Mouse (Mus musculus): Measurements from ENCODE around the gene Xpa. TPM values are rescaled to one million over a fixed set of nuclear protein-coding genes. Genes with fewer than 3 reads are reported as not detected.
"Not testable (repeated sequence)": the region's sequence is repeated elsewhere in the genome, so short reads cannot be mapped to it uniquely, and the experiment has no call there.

Xpa gene
- polyA plus RNA-seq, 1 experiment from 2014 or later = 34.0 TPM

- H3K4me3 ChIP-seq (ENCODE audit: low read depth, low read length) = peak overlapping the region; percentile 84
Observed at GRCm38 (mm10) chr4:46196513-46196912, 402 bp upstream of the Xpa start.

GRCm38 (mm10) chr4:46192011-46192410, 4.1 kb downstream of the Xpa start:
- ATAC-seq; H3K27ac ChIP-seq (ENCODE audit: low read depth, low read length); H3K9ac ChIP-seq (ENCODE audit: low read length); H3K9me3 ChIP-seq (replicated peaks; ENCODE audit: control insufficient read depth, low read length); DNase-seq (ENCODE audit: low spot score); H3K4me3 ChIP-seq (ENCODE audit: low read depth, low read length); H3K27me3 ChIP-seq (replicated peaks; ENCODE audit: control insufficient read depth, insufficient read depth, low read length); H3K4me2 ChIP-seq (ENCODE audit: low read length): not testable (repeated sequence)
- peaks cover 13% of the 10 kb centered on the region for H3K4me1 ChIP-seq (ENCODE audit: control insufficient read depth, insufficient read depth, low read length)
- H3K36me3 ChIP-seq (ENCODE audit: control insufficient read depth, insufficient read depth, low read length) = peaks cover 38% of the 10 kb centered on the region

More at GRCm38 (mm10) chr4:46196513-46196912, 402 bp upstream of the Xpa start:
- 43% methylated on average over 6 of the region's 6 CpGs for WGBS
- ATAC-seq (peak; percentile 26), DNase-seq (ENCODE audit: low spot score) (no peak)
- Histone ChIP-seq H3K27ac (ENCODE audit: low read depth, low read length) (peak overlapping the region; percentile 93; the same call in 1 of the 2 replicates), H3K9ac (ENCODE audit: low read length) (peak overlapping the region; percentile 96), H3K27me3 (replicated peaks; ENCODE audit: control insufficient read depth, insufficient read depth, low read length) (no peaks in the 10 kb centered on the region; the same call in 1 of the 2 replicates), H3K9me3 (replicated peaks; ENCODE audit: control insufficient read depth, low read length) (no peaks in the 10 kb centered on the region), H3K4me1 (ENCODE audit: control insufficient read depth, insufficient read depth, low read length) (peaks cover 13% of the 10 kb centered on the region), H3K36me3 (ENCODE audit: control insufficient read depth, insufficient read depth, low read length) (no peaks in the 10 kb centered on the region), H3K4me2 (ENCODE audit: low read length) (peak overlapping the region; percentile 81)

DNA sequence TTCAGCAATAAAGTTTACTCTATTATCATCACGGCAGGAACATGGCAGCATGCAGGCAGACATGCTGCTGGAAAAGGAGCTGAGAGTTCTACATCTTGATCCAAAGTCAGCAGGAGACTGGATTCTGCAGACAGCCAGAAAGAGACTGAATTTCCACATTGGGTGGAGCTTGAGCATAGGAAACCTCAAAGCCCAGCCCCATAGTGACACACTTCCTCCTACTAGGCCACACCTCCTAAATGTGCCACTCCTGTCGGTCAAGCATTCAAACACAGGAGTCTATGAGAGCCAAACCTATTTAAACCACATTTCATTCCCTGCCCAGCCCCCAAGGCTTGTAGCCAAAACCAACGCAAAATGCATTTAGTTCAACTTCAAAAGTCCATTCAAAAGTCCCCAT, 9.6 kb downstream of the Xpa start:
- WGBS = 83% methylated on average over 3 of the region's 3 CpGs

DNA sequence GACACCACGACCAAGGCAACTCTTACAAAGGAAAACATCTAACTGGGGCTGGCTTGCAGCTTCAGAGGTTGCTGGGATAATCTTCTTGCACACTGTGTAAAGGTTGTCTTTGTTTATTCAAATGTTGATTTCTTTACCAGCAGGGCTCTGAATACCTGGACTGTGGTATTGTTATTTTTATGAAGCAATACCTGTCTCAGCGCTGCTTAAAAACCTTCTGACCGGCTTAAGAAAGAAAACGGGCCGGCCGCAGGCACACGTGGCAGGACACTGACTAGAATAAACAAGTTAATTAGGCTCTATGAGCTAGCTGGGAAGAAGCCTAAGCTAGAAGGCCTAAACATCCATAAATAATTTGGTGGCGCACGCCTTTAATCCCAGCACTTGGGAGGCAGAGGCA, 10.2 kb downstream of the Xpa start:
- Histone ChIP-seq H3K4me3 (ENCODE audit: low read depth, low read length) (no peak overlapping the region), H3K9me3 (replicated peaks; ENCODE audit: control insufficient read depth, low read length) (no peaks in the 10 kb centered on the region), H3K4me1 (ENCODE audit: control insufficient read depth, insufficient read depth, low read length) (no peaks in the 10 kb centered on the region), H3K27ac (ENCODE audit: low read depth, low read length) (no peak overlapping the region), H3K9ac (ENCODE audit: low read length) (no peak overlapping the region), H3K36me3 (ENCODE audit: control insufficient read depth, insufficient read depth, low read length) (peaks cover 89% of the 10 kb centered on the region), H3K4me2 (ENCODE audit: low read length) (no peak overlapping the region), H3K27me3 (replicated peaks; ENCODE audit: control insufficient read depth, insufficient read depth, low read length) (no peaks in the 10 kb centered on the region)
- DNase-seq (ENCODE audit: low spot score) (no peak), ATAC-seq (no peak)
- WGBS = 68% methylated on average over 9 of the region's 9 CpGs

More for the DNA sequence above, 9.6 kb downstream of the Xpa start:
- DNase-seq (ENCODE audit: low spot score) (no peak), ATAC-seq (no peak)
- Histone ChIP-seq H3K4me2 (ENCODE audit: low read length) (no peak overlapping the region), H3K4me1 (ENCODE audit: control insufficient read depth, insufficient read depth, low read length) (no peaks in the 10 kb centered on the region), H3K36me3 (ENCODE audit: control insufficient read depth, insufficient read depth, low read length) (peaks cover 87% of the 10 kb centered on the region), H3K27me3 (replicated peaks; ENCODE audit: control insufficient read depth, insufficient read depth, low read length) (no peaks in the 10 kb centered on the region), H3K27ac (ENCODE audit: low read depth, low read length) (no peak overlapping the region), H3K9me3 (replicated peaks; ENCODE audit: control insufficient read depth, low read length) (no peaks in the 10 kb centered on the region), H3K9ac (ENCODE audit: low read length) (no peak overlapping the region), H3K4me3 (ENCODE audit: low read depth, low read length) (no peak overlapping the region)

- Histone ChIP-seq H3K4me3 (ENCODE audit: low read depth, low read length) (no peak overlapping the region), H3K27me3 (replicated peaks; ENCODE audit: control insufficient read depth, insufficient read depth, low read length) (no peaks in the 10 kb centered on the region), H3K4me2 (ENCODE audit: low read length) (no peak overlapping the region), H3K27ac (ENCODE audit: low read depth, low read length) (no peak overlapping the region), H3K36me3 (ENCODE audit: control insufficient read depth, insufficient read depth, low read length) (peaks cover 87% of the 10 kb centered on the region), H3K9me3 (replicated peaks; ENCODE audit: control insufficient read depth, low read length) (no peaks in the 10 kb centered on the region), H3K9ac (ENCODE audit: low read length) (no peak overlapping the region), H3K4me1 (ENCODE audit: control insufficient read depth, insufficient read depth, low read length) (no peaks in the 10 kb centered on the region)
- WGBS = 62% methylated on average over 8 of the region's 8 CpGs
- ATAC-seq (no peak), DNase-seq (ENCODE audit: low spot score) (no peak)
Observed at GRCm38 (mm10) chr4:46185423-46185822, 10.7 kb downstream of the Xpa start.

DNA sequence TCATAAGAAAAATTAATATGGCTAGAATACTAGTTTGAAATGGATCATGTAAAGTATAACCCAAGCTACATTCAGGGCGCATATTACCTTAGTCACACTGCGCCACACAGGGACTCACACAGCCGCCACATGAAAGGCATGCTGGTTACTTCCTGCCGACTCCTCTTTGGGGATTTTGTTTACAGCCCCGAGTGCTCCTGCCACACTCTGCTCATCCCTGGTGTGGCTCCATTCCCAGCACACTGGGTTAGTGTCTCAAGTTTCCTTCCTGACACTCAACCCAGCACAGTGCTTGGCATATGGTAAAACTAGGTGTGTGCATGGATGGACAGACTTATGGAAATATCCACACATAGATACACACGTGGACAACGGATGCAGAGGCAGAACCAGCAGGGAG, 13.9 kb downstream of the Xpa start:
- H3K4me1 ChIP-seq (ENCODE audit: control insufficient read depth, insufficient read depth, low read length) = no peaks in the 10 kb centered on the region
- H3K4me2 ChIP-seq (ENCODE audit: low read length) = no peak overlapping the region
- H3K27ac ChIP-seq (ENCODE audit: low read depth, low read length) = no peak overlapping the region
- H3K9ac ChIP-seq (ENCODE audit: low read length) = no peak overlapping the region
- no peaks in the 10 kb centered on the region for H3K27me3 ChIP-seq (replicated peaks; ENCODE audit: control insufficient read depth, insufficient read depth, low read length)
- no peaks in the 10 kb centered on the region for H3K9me3 ChIP-seq (replicated peaks; ENCODE audit: control insufficient read depth, low read length)
- ATAC-seq (no peak), DNase-seq (ENCODE audit: low spot score) (no peak)
- no peak overlapping the region for H3K4me3 ChIP-seq (ENCODE audit: low read depth, low read length)
- H3K36me3 ChIP-seq (ENCODE audit: control insufficient read depth, insufficient read depth, low read length) = peaks cover 86% of the 10 kb centered on the region
- 91% methylated on average over 7 of the region's 7 CpGs for WGBS

- Histone ChIP-seq H3K4me3 (ENCODE audit: low read depth, low read length) (no peak overlapping the region), H3K27ac (ENCODE audit: low read depth, low read length) (no peak overlapping the region), H3K4me2 (ENCODE audit: low read length) (no peak overlapping the region), H3K36me3 (ENCODE audit: control insufficient read depth, insufficient read depth, low read length) (peaks cover 93% of the 10 kb centered on the region), H3K9ac (ENCODE audit: low read length) (no peak overlapping the region), H3K4me1 (ENCODE audit: control insufficient read depth, insufficient read depth, low read length) (no peaks in the 10 kb centered on the region), H3K27me3 (replicated peaks; ENCODE audit: control insufficient read depth, insufficient read depth, low read length) (no peaks in the 10 kb centered on the region), H3K9me3 (replicated peaks; ENCODE audit: control insufficient read depth, low read length) (no peaks in the 10 kb centered on the region)
- ATAC-seq = no peak
- no peak for DNase-seq (ENCODE audit: low spot score)
- 73% methylated on average over 6 of the region's 6 CpGs for WGBS
Observed at GRCm38 (mm10) chr4:46181168-46181567, 14.9 kb downstream of the Xpa start.

DNA sequence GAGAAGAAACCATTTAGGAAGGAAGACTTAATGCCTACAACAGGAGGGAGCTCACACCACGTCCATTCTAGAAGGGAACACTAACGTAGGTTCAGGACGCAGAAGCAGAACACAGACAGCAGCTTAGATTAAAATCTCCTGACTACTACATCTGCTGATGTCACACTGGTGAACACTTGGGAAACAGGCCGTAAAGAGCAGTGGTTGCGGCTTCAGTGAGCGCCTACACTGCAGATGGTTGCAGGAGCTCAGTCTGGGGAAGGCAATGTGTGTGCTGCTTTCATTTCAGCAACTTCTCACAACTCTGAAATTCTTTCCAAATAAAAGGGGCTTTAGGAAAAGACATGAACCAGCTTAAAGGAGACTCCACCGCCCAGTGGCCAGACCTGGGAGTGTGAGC, 18.6 kb downstream of the Xpa start:
- no peak for DNase-seq (ENCODE audit: low spot score)
- no peaks in the 10 kb centered on the region for H3K9me3 ChIP-seq (replicated peaks; ENCODE audit: control insufficient read depth, low read length)
- H3K27me3 ChIP-seq (replicated peaks; ENCODE audit: control insufficient read depth, insufficient read depth, low read length) = no peaks in the 10 kb centered on the region
- H3K36me3 ChIP-seq (ENCODE audit: control insufficient read depth, insufficient read depth, low read length) = peaks cover 92% of the 10 kb centered on the region
- WGBS = 91% methylated on average over 7 of the region's 7 CpGs
- H3K27ac ChIP-seq (ENCODE audit: low read depth, low read length) = no peak overlapping the region
- no peak overlapping the region for H3K4me2 ChIP-seq (ENCODE audit: low read length)
- no peaks in the 10 kb centered on the region for H3K4me1 ChIP-seq (ENCODE audit: control insufficient read depth, insufficient read depth, low read length)
- ATAC-seq = no peak
- no peak overlapping the region for H3K9ac ChIP-seq (ENCODE audit: low read length)
- no peak overlapping the region for H3K4me3 ChIP-seq (ENCODE audit: low read depth, low read length)

DNA sequence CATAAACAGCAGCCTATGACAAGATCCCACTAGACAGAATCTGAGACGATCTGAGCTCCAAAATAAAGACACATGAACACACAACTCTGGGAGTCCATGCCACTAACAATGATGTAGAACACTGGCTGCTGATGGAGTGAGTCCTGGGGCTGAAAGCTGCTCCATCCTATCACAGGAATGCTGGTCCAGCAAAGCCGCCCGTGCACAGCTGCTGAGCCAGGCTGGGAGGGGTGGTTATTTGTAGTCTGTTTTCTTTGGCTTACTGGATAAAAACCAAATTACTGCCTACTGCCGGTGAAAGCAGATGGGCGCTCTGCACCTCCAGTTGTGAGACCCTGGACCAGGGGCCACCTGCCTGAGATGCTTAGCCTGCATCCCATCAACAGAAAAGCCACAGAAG, 19.1 kb downstream of the Xpa start:
- Histone ChIP-seq H3K27ac (ENCODE audit: low read depth, low read length) (no peak overlapping the region), H3K27me3 (replicated peaks; ENCODE audit: control insufficient read depth, insufficient read depth, low read length) (no peaks in the 10 kb centered on the region), H3K36me3 (ENCODE audit: control insufficient read depth, insufficient read depth, low read length) (peaks cover 91% of the 10 kb centered on the region), H3K4me2 (ENCODE audit: low read length) (no peak overlapping the region), H3K9ac (ENCODE audit: low read length) (no peak overlapping the region), H3K9me3 (replicated peaks; ENCODE audit: control insufficient read depth, low read length) (no peaks in the 10 kb centered on the region), H3K4me1 (ENCODE audit: control insufficient read depth, insufficient read depth, low read length) (no peaks in the 10 kb centered on the region), H3K4me3 (ENCODE audit: low read depth, low read length) (no peak overlapping the region)
- 78% methylated on average over 5 of the region's 5 CpGs for WGBS
- ATAC-seq (no peak), DNase-seq (ENCODE audit: low spot score) (no peak)

All from forebrain, embryonic 14.5 days (tissue).